Mouse (Mus musculus) ES-Bruce4 (cell line): Measurements from ENCODE around the gene Psmb5. TPM values are rescaled to one million over a fixed set of nuclear protein-coding genes. Genes with fewer than 3 reads are reported as not detected.

ENCODE experiments used
- H3K27ac ChIP-seq: 2 replicates; pipeline ENCODE4 v1.5.1; 2012; ENCODE audit warnings: low read length, inconsistent platforms; ENCODE audit not compliant: insufficient read depth
- H3K27me3 ChIP-seq: 2 replicates; pipeline ENCODE4 v1.6.1; 2012; ENCODE audit warnings: mild to moderate bottlenecking, low read length, inconsistent platforms; ENCODE audit not compliant: control insufficient read depth, poor library complexity, insufficient read depth, severe bottlenecking
- H3K36me3 ChIP-seq: 2 replicates; pipeline ENCODE4 v1.6.1; 2012; ENCODE audit warnings: inconsistent platforms, mild to moderate bottlenecking, low read length, moderate library complexity; ENCODE audit not compliant: control insufficient read depth, poor library complexity, insufficient read depth, severe bottlenecking
- H3K4me1 ChIP-seq: one replicate; pipeline ENCODE4 v1.8.1; 2011; ENCODE audit warnings: low read length; ENCODE audit not compliant: control insufficient read depth, insufficient read depth
- H3K4me3 ChIP-seq: 2 replicates; pipeline ENCODE4 v1.5.1; 2011; ENCODE audit warnings: low read depth, mild to moderate bottlenecking, low read length
- H3K9ac ChIP-seq: 2 replicates; pipeline ENCODE4 v1.6.1; 2012; ENCODE audit warnings: low read depth, mild to moderate bottlenecking, inconsistent platforms; ENCODE audit not compliant: poor library complexity, severe bottlenecking
- H3K9me3 ChIP-seq: replicated peaks from 2 replicates; pipeline ENCODE4 v1.6.1; 2012; ENCODE audit warnings: mild to moderate bottlenecking, low read length, inconsistent platforms; ENCODE audit not compliant: control insufficient read depth, poor library complexity, insufficient read depth, severe bottlenecking
- CTCF ChIP-seq: IDR thresholded peaks from one replicate; pipeline ENCODE4 v1.8.1; 2011; ENCODE audit warnings: low read depth, low read length
- EP300 ChIP-seq: IDR thresholded peaks from 2 replicates; pipeline ENCODE4 v1.6.1; 2011; ENCODE audit warnings: low read depth, low read length; ENCODE audit not compliant: insufficient read depth
- POLR2A ChIP-seq: IDR thresholded peaks from one replicate; pipeline ENCODE4 v1.8.1; 2011; ENCODE audit warnings: low read length; ENCODE audit not compliant: insufficient read depth
- polyA plus RNA-seq: library from polyadenylated mRNA; stranded (reverse); fragments of >200 nt; gene quantifications from 2 replicates; pipeline ENCODE4 v1.2.4, GENCODE M21; 2011; ENCODE audit warnings: low read depth; ENCODE audit not compliant: missing spikeins, insufficient read depth, insufficient read length

The Psmb5 gene
- polyA plus RNA-seq, 1 experiment = 206 TPM

DNA sequence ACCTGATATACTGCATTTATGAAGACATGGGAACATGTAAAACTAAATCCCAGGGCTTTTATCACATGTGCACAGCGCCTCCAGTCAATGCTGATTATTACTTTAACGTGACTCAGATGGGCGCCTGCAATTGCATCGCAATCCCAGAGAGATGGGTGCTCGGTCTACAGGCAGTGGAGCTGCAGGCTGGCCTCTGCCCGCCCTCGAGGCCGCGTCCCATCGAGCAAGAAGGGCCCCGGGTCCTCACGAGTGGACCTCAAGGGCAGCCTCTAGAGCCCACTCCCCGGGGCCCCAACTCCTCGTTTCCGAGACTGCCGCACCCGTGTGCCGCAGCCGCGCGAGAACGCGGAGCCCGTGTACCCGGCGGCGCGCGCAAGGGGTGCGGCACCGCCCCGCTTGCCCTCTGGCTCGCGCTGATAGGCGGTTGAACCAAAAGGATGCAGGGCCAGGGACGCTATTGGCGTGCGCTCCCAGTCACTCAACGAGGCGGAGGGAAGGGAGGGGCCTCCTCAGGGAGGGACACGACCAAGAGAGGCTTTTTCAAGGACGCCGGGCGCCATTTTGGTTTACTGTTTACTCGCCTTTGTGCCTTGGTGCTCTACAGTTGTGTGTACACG, 14.7 kb downstream of the Psmb5 start:
- no peaks in the 10 kb centered on the region for H3K9me3 ChIP-seq
- H3K4me1 ChIP-seq = peaks cover 3% of the 10 kb centered on the region
- H3K4me3 ChIP-seq = peak overlapping the region; percentile 88
- H3K27ac ChIP-seq = peak overlapping the region; percentile 65
- no peaks in the 10 kb centered on the region for H3K27me3 ChIP-seq
- TF ChIP-seq EP300 (peak; percentile 10; the same call in 1 of the 2 replicates), CTCF (no peak), POLR2A (peak; percentile 20)
- H3K36me3 ChIP-seq = no peaks in the 10 kb centered on the region
- H3K9ac ChIP-seq = peak overlapping the region; percentile 79

DNA sequence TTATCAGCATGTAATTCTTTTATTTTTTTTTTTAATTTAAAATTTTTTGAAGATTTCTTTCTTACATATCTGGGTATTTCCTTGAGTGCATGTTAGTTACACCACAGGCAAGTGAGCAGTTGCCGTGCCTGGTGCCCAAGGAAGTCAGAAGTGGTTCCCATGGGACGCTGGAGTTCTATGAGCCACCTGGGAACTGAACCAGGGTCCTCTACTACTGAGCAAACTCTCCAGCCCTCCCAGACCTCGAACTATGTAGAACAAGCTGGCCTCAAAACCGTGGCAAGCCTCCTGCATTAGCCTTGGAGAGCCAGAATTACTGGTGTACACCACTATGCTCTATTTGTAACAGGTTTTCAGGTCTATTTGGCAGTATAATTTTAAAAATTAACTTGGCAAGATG, 15.2 kb downstream of the Psmb5 start:
- no peak for TF ChIP-seq POLR2A
- TF ChIP-seq EP300 = no peak
- no peak for TF ChIP-seq CTCF
- no peaks in the 10 kb centered on the region for H3K9me3 ChIP-seq
- H3K9ac ChIP-seq = peak overlapping the region; percentile 79
- H3K27ac ChIP-seq = peak overlapping the region; percentile 63; the same call in 1 of the 2 replicates
- H3K4me3 ChIP-seq = peak overlapping the region; percentile 88
- peaks cover 3% of the 10 kb centered on the region for H3K4me1 ChIP-seq
- no peaks in the 10 kb centered on the region for H3K36me3 ChIP-seq
- no peaks in the 10 kb centered on the region for H3K27me3 ChIP-seq

DNA sequence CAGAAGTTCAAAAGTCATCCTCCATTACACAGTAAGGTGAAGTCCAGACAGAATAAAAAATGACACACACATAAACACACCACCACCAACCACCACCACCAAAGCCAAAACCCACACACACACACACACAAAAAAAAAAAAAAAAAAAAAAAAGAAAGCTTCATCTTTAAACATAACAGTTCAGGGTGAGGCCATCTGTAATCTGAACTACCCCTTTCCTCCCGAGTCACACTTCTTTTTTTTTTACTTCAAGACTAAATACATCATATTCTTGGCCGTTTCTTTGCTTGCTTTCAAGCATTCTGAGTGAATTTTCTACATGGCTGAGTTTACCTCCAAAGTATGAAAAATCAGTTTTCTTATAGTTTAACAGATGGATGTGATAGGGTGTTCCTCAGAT, 16.2 kb downstream of the Psmb5 start:
- TF ChIP-seq POLR2A (no peak), CTCF (no peak), EP300 (no peak)
- Histone ChIP-seq H3K27me3 (no peaks in the 10 kb centered on the region), H3K36me3 (no peaks in the 10 kb centered on the region), H3K27ac (no peak overlapping the region), H3K9me3 (no peaks in the 10 kb centered on the region), H3K9ac (no peak overlapping the region), H3K4me3 (no peak overlapping the region), H3K4me1 (peaks cover 3% of the 10 kb centered on the region)

DNA sequence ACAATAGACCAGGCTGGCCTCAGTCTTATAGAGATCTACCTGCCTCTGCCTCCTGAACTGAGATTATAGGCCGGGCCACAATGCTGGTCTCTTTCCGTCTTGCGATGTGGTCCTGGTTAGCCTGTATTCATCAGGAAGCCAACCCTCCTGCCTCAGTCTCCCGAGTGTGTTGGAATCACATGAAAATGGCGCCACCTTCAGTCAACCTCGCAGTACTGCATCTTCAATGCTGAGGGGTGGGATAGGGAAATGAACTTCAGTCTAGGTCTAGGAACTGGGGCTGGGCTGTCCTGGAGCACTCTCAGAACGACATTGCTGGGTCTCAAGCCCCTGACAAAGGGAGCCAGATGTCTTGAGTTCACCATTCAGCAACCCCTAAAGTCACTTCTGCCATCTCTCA, 20.7 kb downstream of the Psmb5 start:
- TF ChIP-seq EP300 (no peak), CTCF (peak; percentile 83), POLR2A (no peak)
- Histone ChIP-seq H3K27me3 (no peaks in the 10 kb centered on the region), H3K9ac (no peak overlapping the region), H3K4me3 (no peak overlapping the region), H3K4me1 (peaks cover 6% of the 10 kb centered on the region), H3K36me3 (no peaks in the 10 kb centered on the region), H3K9me3 (no peaks in the 10 kb centered on the region), H3K27ac (no peak overlapping the region)

DNA sequence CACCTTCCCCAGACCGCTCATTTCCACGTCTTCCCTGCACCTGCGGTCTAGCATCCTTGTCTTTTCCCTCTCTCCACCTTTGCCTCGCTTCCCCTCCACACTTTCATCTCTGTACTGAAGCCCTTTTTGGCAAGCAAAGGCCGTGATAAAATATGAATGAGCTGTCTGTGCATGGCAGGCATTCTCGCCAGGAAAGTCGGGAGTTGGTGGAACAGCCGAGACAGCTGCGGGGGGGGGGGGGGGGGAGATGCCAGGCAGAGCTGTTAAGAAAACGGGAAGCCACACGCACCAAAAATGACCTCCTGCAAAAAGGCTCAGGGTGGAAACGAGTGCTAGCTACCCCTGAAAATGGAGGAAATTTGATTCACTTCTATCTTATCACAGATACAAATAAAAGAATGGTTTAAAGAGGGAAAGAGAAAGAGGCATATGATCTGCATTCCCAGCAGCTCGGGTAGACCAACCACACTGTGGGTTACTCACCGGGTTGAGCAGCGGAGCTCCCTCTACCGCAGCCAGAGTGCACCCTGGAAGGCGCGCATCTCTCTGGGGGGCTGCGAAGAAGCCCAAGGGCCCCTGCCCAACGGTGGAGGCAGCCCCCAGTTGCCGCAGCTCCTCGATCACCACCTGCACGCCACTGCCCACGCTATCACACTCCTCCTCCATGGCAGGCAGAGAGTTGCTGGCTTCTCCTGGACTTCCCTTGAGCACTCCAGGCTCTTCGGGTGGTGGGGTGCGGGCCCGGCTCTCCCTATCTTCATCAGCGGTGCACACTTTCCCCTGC, 23.0 kb downstream of the Psmb5 start:
- no peaks in the 10 kb centered on the region for H3K36me3 ChIP-seq
- no peaks in the 10 kb centered on the region for H3K27me3 ChIP-seq
- peak overlapping the region; percentile 60 for H3K9ac ChIP-seq
- H3K4me1 ChIP-seq = peaks cover 6% of the 10 kb centered on the region
- TF ChIP-seq EP300 = no peak
- no peak for TF ChIP-seq POLR2A
- no peak overlapping the region for H3K27ac ChIP-seq
- no peaks in the 10 kb centered on the region for H3K9me3 ChIP-seq
- H3K4me3 ChIP-seq = peak overlapping the region; percentile 44

DNA sequence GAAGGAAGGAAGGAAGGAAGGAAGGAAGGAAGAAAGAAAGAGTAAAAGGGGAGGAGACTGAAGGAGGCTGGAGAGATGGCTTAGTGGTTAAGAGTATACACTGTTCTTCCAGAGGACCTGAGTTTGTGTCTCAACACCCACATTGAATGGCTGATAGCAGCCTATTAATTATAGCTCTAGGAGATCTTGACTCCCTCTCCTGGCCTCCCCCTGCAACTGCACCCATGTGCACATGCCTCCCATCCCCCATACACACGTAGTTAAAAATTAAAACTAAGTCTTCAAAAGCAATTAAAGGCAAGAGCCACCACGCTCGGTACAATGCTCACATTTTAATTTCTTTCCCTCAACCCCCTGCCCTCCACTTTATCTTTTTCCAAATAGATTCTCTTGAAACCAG, 23.8 kb downstream of the Psmb5 start:
- Histone ChIP-seq H3K36me3 (no peaks in the 10 kb centered on the region), H3K4me1 (peaks cover 6% of the 10 kb centered on the region), H3K27me3 (no peaks in the 10 kb centered on the region), H3K4me3 (no peak overlapping the region), H3K27ac (no peak overlapping the region), H3K9me3 (no peaks in the 10 kb centered on the region), H3K9ac (no peak overlapping the region)
- no peak for TF ChIP-seq POLR2A
- peak; percentile 61 for TF ChIP-seq CTCF
- TF ChIP-seq EP300 = no peak
